ENCODE assay signal across 8 mouse cellular contexts in the genomic region with DNA sequence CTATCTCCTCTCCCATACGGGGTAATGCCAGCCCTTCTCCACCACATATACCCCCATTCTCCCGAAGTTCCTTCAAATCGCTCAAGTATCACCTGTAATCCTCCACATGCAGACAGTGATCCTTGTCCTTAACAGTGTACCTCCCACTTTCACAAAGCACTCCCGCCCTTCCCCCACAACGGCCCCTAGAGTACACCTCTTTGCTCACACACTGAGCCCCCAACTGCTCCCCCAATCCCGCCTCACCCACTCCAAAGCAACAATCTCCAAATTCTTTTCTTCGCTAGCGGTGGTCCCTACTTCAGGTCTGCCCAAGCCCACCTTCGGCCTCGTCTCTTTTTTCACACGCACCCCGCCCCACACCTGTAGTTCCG. TPM values are rescaled to one million over a fixed set of nuclear protein-coding genes. Genes with fewer than 3 reads are reported as not detected.
DNase-seq lines count a peak whose midpoint lies in the region; ATAC-seq and TF ChIP-seq lines count a peak whose summit lies in the region.

No protein-coding gene starts in this region.

- in situ Hi-C loops in CH12.LX (cut with MboI; ENCODE audit: low pct_ligation_motif_present, low pct_unique_long_range_greater_than_20kb, low sequenced_read_pairs), result no loop called here

- H3K9me3 ChIP-seq in CH12.LX (replicated peaks; ENCODE audit: low read length), result no peaks in the 10 kb centered on the region
- no peaks in the 10 kb centered on the region for H3K9me3 ChIP-seq in forebrain, embryonic 16.5 days (ENCODE audit: control insufficient read depth, low read length)
- no peaks in the 10 kb centered on the region for H3K9me3 ChIP-seq in liver, embryonic 15.5 days (replicated peaks)

- no peak for TF ChIP-seq CTCF in heart, adult 2 months (IDR thresholded peaks at IDR 0.05)
- TF ChIP-seq CTCF in CH12.LX (conservative IDR thresholded peaks at IDR 0.05 in 1 of 2, IDR thresholded peaks at IDR 0.05 in 1 of 2; ENCODE audit: low read depth in 2 of 2, low read length in 2 of 2), result no peak

- peak overlapping the region; percentile 87 for H3K4me2 ChIP-seq in CH12.LX (ENCODE audit: insufficient read depth, low read depth, poor library complexity, severe bottlenecking)
- H3K4me2 ChIP-seq in forebrain, embryonic 16.5 days (ENCODE audit: low read length), result peak overlapping the region; percentile 86
- H3K4me2 ChIP-seq in liver, embryonic 15.5 days, result peak overlapping the region; percentile 87

- 9% methylated on average over 13 of the region's 13 CpGs for WGBS in heart, adult 2 months
- WGBS in forebrain, embryonic 16.5 days, result 3% methylated on average over 13 of the region's 13 CpGs
- WGBS in liver, embryonic 15.5 days (ENCODE audit: insufficient replicate concordance), result 8% methylated on average over 13 of the region's 13 CpGs

- TF ChIP-seq POLR2A in heart, adult 2 months (IDR thresholded peaks at IDR 0.05; ENCODE audit: insufficient read depth, low read depth, low read length), result no peak
- no peak for TF ChIP-seq POLR2A in CH12.LX (IDR thresholded peaks at IDR 0.05; ENCODE audit: low read depth, low read length)

- H3K27me3 ChIP-seq in heart, adult 2 months (ENCODE audit: control insufficient read depth, insufficient read depth, low read length), result no peaks in the 10 kb centered on the region
- H3K27me3 ChIP-seq in CH12.LX (replicated peaks), result no peaks in the 10 kb centered on the region
- H3K27me3 ChIP-seq in forebrain, embryonic 16.5 days (replicated peaks; ENCODE audit: control insufficient read depth, insufficient read depth, low read length), result no peaks in the 10 kb centered on the region
- peaks cover 21% of the 10 kb centered on the region for H3K27me3 ChIP-seq in liver, embryonic 15.5 days

- dilution Hi-C loops in CH12.LX (cut with MboI; ENCODE audit: extremely low pct_ligation_motif_present, extremely low pct_unique_long_range_greater_than_20kb, low sequenced_read_pairs), result no loop called here

- no peaks in the 10 kb centered on the region for H3K36me3 ChIP-seq in heart, adult 2 months (ENCODE audit: control insufficient read depth, insufficient read depth, low read length)
- no peaks in the 10 kb centered on the region for H3K36me3 ChIP-seq in CH12.LX (replicated peaks in 1 of 2; ENCODE audit: control insufficient read depth in 1 of 2, insufficient read depth in 1 of 2, low read length in 1 of 2)
- H3K36me3 ChIP-seq in forebrain, embryonic 16.5 days (ENCODE audit: control insufficient read depth, insufficient read depth), result no peaks in the 10 kb centered on the region
- H3K36me3 ChIP-seq in liver, embryonic 15.5 days (replicated peaks), result no peaks in the 10 kb centered on the region

- H3K9ac ChIP-seq in heart, adult 2 months (ENCODE audit: low read depth, low read length), result peak overlapping the region; percentile 54
- no peak overlapping the region for H3K9ac ChIP-seq in CH12.LX (ENCODE audit: insufficient read depth, low read depth)
- H3K9ac ChIP-seq in forebrain, embryonic 16.5 days (replicated peaks; ENCODE audit: low read depth, low read length), result peak overlapping the region; percentile 72
- H3K9ac ChIP-seq in liver, embryonic 15.5 days, result peak overlapping the region; percentile 42

- H3K4me1 ChIP-seq in heart, adult 2 months (ENCODE audit: control insufficient read depth, insufficient read depth, low read length), result peaks cover 5% of the 10 kb centered on the region
- H3K4me1 ChIP-seq in CH12.LX (ENCODE audit: control insufficient read depth in 1 of 2, insufficient read depth in 2 of 2), result peaks cover 14 to 53% of the 10 kb centered on the region in 2 experiments
- H3K4me1 ChIP-seq in forebrain, embryonic 16.5 days (replicated peaks; ENCODE audit: control insufficient read depth, insufficient read depth, low read length), result peaks cover 36% of the 10 kb centered on the region
- peaks cover 50% of the 10 kb centered on the region for H3K4me1 ChIP-seq in liver, embryonic 15.5 days (replicated peaks)

- no peak for DNase-seq in heart, adult 2 months
- no peak for DNase-seq in heart, adult 8-10 months (ENCODE audit: low spot score)
- no peak for DNase-seq in CH12.LX (ENCODE audit: extremely low read depth)
- DNase-seq in ovary, postnatal 36 days (ENCODE audit: low spot score), result no peak
- DNase-seq in retina, embryonic 14.5 days (ENCODE audit: low spot score), result no peak
- DNase-seq in cerebellum, postnatal 4 days (ENCODE audit: low spot score in 2 of 2), result no peak

- no peaks in the 10 kb centered on the region for H3K79me2 ChIP-seq in heart, adult 2 months (replicated peaks; ENCODE audit: control insufficient read depth, insufficient read depth, low read length)
- H3K79me2 ChIP-seq in CH12.LX (replicated peaks; ENCODE audit: control insufficient read depth, extremely low read depth, insufficient read depth, poor library complexity, severe bottlenecking), result no peaks in the 10 kb centered on the region

- peak; percentile 0 for ATAC-seq in forebrain, embryonic 16.5 days
- ATAC-seq in liver, embryonic 15.5 days (ENCODE audit: insufficient read depth), result no peak

- H3K27ac ChIP-seq in heart, adult 2 months, result peak overlapping the region; percentile 79
- peak overlapping the region; percentile 70; the same call in 1 of the 2 replicates for H3K27ac ChIP-seq in CH12.LX (ENCODE audit: insufficient read depth, low read depth)
- peak overlapping the region; percentile 95 for H3K27ac ChIP-seq in forebrain, embryonic 16.5 days (ENCODE audit: low read length)
- peak overlapping the region; percentile 53; the same call in 1 of the 2 replicates for H3K27ac ChIP-seq in liver, embryonic 15.5 days (replicated peaks)

- TF ChIP-seq EP300 in heart, adult 2 months (IDR thresholded peaks at IDR 0.05; ENCODE audit: insufficient read depth, low read depth, low read length), result no peak
- no peak for TF ChIP-seq EP300 in CH12.LX (IDR thresholded peaks at IDR 0.05; ENCODE audit: low read length)

- H3K4me3 ChIP-seq in heart, adult 2 months, result peak overlapping the region; percentile 71
- H3K4me3 ChIP-seq in CH12.LX (replicated peaks in 1 of 3; ENCODE audit: low read depth in 2 of 3, low read length in 2 of 3, poor library complexity in 1 of 3), result peak overlapping the region; percentile 50 to 59 (median 57)
- peak overlapping the region; percentile 74 for H3K4me3 ChIP-seq in forebrain, embryonic 16.5 days (replicated peaks; ENCODE audit: low read length)
- peak overlapping the region; percentile 62 for H3K4me3 ChIP-seq in liver, embryonic 15.5 days (replicated peaks)

- TF ChIP-seq RAD21 in CH12.LX (IDR thresholded peaks at IDR 0.05; ENCODE audit: low read depth, low read length), result no peak

- intact Hi-C loops in heart, adult 2 months (cut with DNase I), result loop anchor here (5.0 to 10.0 kb wide), 2 partner anchors 360 to 377 kb away; no protein-coding TSS in a partner anchor

TF ChIP-seq in CH12.LX, 34 proteins besides CTCF, POLR2A, EP300 and RAD21 (continues in another document):
- TF ChIP-seq KAT2A (IDR thresholded peaks at IDR 0.05; ENCODE audit: insufficient replicate concordance, low read length) (no peak), JUND (conservative IDR thresholded peaks at IDR 0.05; ENCODE audit: low read depth, low read length) (no peak), ZC3H11A (IDR thresholded peaks at IDR 0.05; ENCODE audit: low read depth, low read length) (no peak)

RNA-seq across cellular contexts. Expression of a gene that starts 0.7 kb away (rescaled TPM):
- total RNA-seq in heart, adult 2 months (2021), result 10 to 100 TPM; 26.3 to 33.1 TPM
- 19.6 and 21.3 TPM in 2 replicates for polyA plus RNA-seq in heart, adult 2 months (2012; rRNA removed)
- total RNA-seq in heart, adult 8-10 months (2022), result 10 to 100 TPM; 25.7 to 34.1 (median 30.1) TPM
- total RNA-seq in CH12.LX (2012; rRNA removed), result 2.7 and 3.3 TPM in 2 replicates
- total RNA-seq in CH12.LX (2014; rRNA removed), result 1.7 TPM in 2 replicates
- 4.7 and 5.3 TPM in 2 replicates for polyA plus RNA-seq in CH12.LX (2012; ENCODE audit: insufficient read length, low read depth)
- polyA plus RNA-seq in forebrain, embryonic 16.5 days (2015; fragmentation: Nextera tagmentation; extraction: Ambion mirVana), result 39.2 and 48.2 TPM in 2 replicates
- polyA plus RNA-seq in liver, embryonic 15.5 days (2015; fragmentation: Nextera tagmentation; extraction: Ambion mirVana), result 41.2 and 51.3 TPM in 2 replicates

RNA-seq across cellular contexts. Expression of a gene that starts 13.5 kb away (rescaled TPM):
- total RNA-seq in heart, adult 2 months (2021), result 10 to 100 TPM in 1 of 2 experiments, 1 to 10 TPM in 1; 10.0 to 10.9 TPM
- 6.7 and 11.7 TPM in 2 replicates for polyA plus RNA-seq in heart, adult 2 months (2012; rRNA removed)
- 10 to 100 TPM in 3 of 4 experiments, 1 to 10 TPM in 1; 7.7 to 11.7 (median 10.1) TPM for total RNA-seq in heart, adult 8-10 months (2022)
- total RNA-seq in CH12.LX (2012; rRNA removed) (0.04 and 0.08 TPM in 2 replicates), CH12.LX (2014; rRNA removed) (0.04 and 0.23 TPM in 2 replicates)
- polyA plus RNA-seq in CH12.LX (2012; ENCODE audit: insufficient read length, low read depth), result 0.19 TPM in 2 replicates
- polyA plus RNA-seq in forebrain, embryonic 16.5 days (2015; fragmentation: Nextera tagmentation; extraction: Ambion mirVana), result 15.5 and 21.6 TPM in 2 replicates
- 0.40 and 0.45 TPM in 2 replicates for polyA plus RNA-seq in liver, embryonic 15.5 days (2015; fragmentation: Nextera tagmentation; extraction: Ambion mirVana)

RNA-seq across cellular contexts. Expression of a gene that starts 13.8 kb away (rescaled TPM):
- 100 to 1,000 TPM; 101 to 114 TPM for total RNA-seq in heart, adult 2 months (2021)
- 97.3 and 117 TPM in 2 replicates for polyA plus RNA-seq in heart, adult 2 months (2012; rRNA removed)
- total RNA-seq in heart, adult 8-10 months (2022), result 100 to 1,000 TPM; 104 to 110 (median 108) TPM
- total RNA-seq in CH12.LX (2012; rRNA removed), result 293 and 320 TPM in 2 replicates
- 296 and 338 TPM in 2 replicates for total RNA-seq in CH12.LX (2014; rRNA removed)
- 330 and 338 TPM in 2 replicates for polyA plus RNA-seq in CH12.LX (2012; ENCODE audit: insufficient read length, low read depth)
- 237 and 238 TPM in 2 replicates for polyA plus RNA-seq in forebrain, embryonic 16.5 days (2015; fragmentation: Nextera tagmentation; extraction: Ambion mirVana)
- polyA plus RNA-seq in liver, embryonic 15.5 days (2015; fragmentation: Nextera tagmentation; extraction: Ambion mirVana), result 187 and 204 TPM in 2 replicates

RNA-seq across cellular contexts. Expression of a gene that starts 19.7 kb away (rescaled TPM):
- total RNA-seq in heart, adult 2 months (2021), result 10 to 100 TPM; 21.0 to 26.5 TPM
- 20.1 and 27.1 TPM in 2 replicates for polyA plus RNA-seq in heart, adult 2 months (2012; rRNA removed)
- 10 to 100 TPM; 19.6 to 27.4 (median 23.6) TPM for total RNA-seq in heart, adult 8-10 months (2022)
- total RNA-seq in CH12.LX (2012; rRNA removed) (18.7 and 19.1 TPM in 2 replicates), CH12.LX (2014; rRNA removed) (8.0 and 8.7 TPM in 2 replicates)
- 19.4 and 21.9 TPM in 2 replicates for polyA plus RNA-seq in CH12.LX (2012; ENCODE audit: insufficient read length, low read depth)
- polyA plus RNA-seq in forebrain, embryonic 16.5 days (2015; fragmentation: Nextera tagmentation; extraction: Ambion mirVana), result 20.9 and 24.5 TPM in 2 replicates
- polyA plus RNA-seq in liver, embryonic 15.5 days (2015; fragmentation: Nextera tagmentation; extraction: Ambion mirVana), result 14.8 and 15.1 TPM in 2 replicates

RNA-seq across cellular contexts. Expression of a gene that starts 35.0 kb away (rescaled TPM):
- 1 to 10 TPM; 2.8 to 3.2 TPM for total RNA-seq in heart, adult 2 months (2021)
- polyA plus RNA-seq in heart, adult 2 months (2012; rRNA removed), result 3.9 and 4.9 TPM in 2 replicates
- 1 to 10 TPM; 1.7 to 2.8 (median 2.2) TPM for total RNA-seq in heart, adult 8-10 months (2022)
- total RNA-seq in CH12.LX (2012; rRNA removed) (13.2 and 14.8 TPM in 2 replicates), CH12.LX (2014; rRNA removed) (12.3 and 13.7 TPM in 2 replicates)
- polyA plus RNA-seq in CH12.LX (2012; ENCODE audit: insufficient read length, low read depth), result 15.1 and 18.7 TPM in 2 replicates
- polyA plus RNA-seq in forebrain, embryonic 16.5 days (2015; fragmentation: Nextera tagmentation; extraction: Ambion mirVana), result 32.8 and 33.2 TPM in 2 replicates
- polyA plus RNA-seq in liver, embryonic 15.5 days (2015; fragmentation: Nextera tagmentation; extraction: Ambion mirVana), result 10.4 TPM in 2 replicates
